Mouse (Mus musculus) intestine, embryonic 14.5 days (tissue): ENCODE measurements at regions not wholly inside any gene's neighbourhood (a gene's known extent, or its start where the extent isn't known, plus 50 kb on each side); places are given as distances from the start of the nearest gene placed in this dataset.

Experiments
- ATAC-seq: fragments of 200-750 bp; cut with Nextera tagmentation; replicated peaks from 2 replicates; pipeline ENCODE4 v1.8.0; 2017; ENCODE audit warnings: low read depth, moderate number of reproducible peaks, moderate TSS enrichment, moderate library complexity; ENCODE audit not compliant: low FRiP score, low TSS enrichment
- DNase-seq: peaks from one replicate; pipeline ENCODE4 v3.0.0-alpha.2; 2018; ENCODE audit warnings: low spot score
- H3K27ac ChIP-seq: fragments of 300-500 bp; sonication (generic); 2 replicates; pipeline ENCODE4 v1.5.1; 2014; ENCODE audit warnings: low read depth, mild to moderate bottlenecking, control low read depth
- H3K27me3 ChIP-seq: fragments of 300-500 bp; sonication (generic); replicated peaks from 2 replicates; pipeline ENCODE4 v1.6.1; 2014; ENCODE audit warnings: low read length, control low read depth; ENCODE audit not compliant: control insufficient read depth, insufficient read depth
- H3K36me3 ChIP-seq: fragments of 300-500 bp; sonication (generic); 2 replicates; pipeline ENCODE4 v1.6.1; 2014; ENCODE audit warnings: low read length, control low read depth; ENCODE audit not compliant: control insufficient read depth, insufficient read depth
- H3K4me1 ChIP-seq: fragments of 300-500 bp; sonication (generic); replicated peaks from 2 replicates; pipeline ENCODE4 v1.6.1; 2014; ENCODE audit warnings: low read length, control low read depth, mixed read lengths; ENCODE audit not compliant: control insufficient read depth, insufficient read depth
- H3K4me2 ChIP-seq: fragments of 300-500 bp; sonication (generic); 2 replicates; pipeline ENCODE4 v1.6.1; 2014; ENCODE audit warnings: low read length
- H3K4me3 ChIP-seq: fragments of 300-500 bp; sonication (generic); 2 replicates; pipeline ENCODE4 v1.5.1; 2014; ENCODE audit warnings: low read depth, low read length, control low read depth, mixed read lengths
- H3K9ac ChIP-seq: fragments of 300-500 bp; sonication (generic); 2 replicates; pipeline ENCODE4 v1.6.1; 2014; ENCODE audit warnings: mild to moderate bottlenecking, low read length
- H3K9me3 ChIP-seq: fragments of 300-500 bp; sonication (generic); 2 replicates; pipeline ENCODE4 v1.6.1; 2016; ENCODE audit warnings: low read length, control low read depth; ENCODE audit not compliant: control insufficient read depth
- WGBS: fragments of 180-500 bp; shearing (Covaris S2); extraction: QIAGEN DNeasy Blood & Tissue Kit; methylation state at CpG from one replicate; pipeline ENCODE4 v1.1.7; 2014; 5-methylcytosine and 5-hydroxymethylcytosine counted together

DNA sequence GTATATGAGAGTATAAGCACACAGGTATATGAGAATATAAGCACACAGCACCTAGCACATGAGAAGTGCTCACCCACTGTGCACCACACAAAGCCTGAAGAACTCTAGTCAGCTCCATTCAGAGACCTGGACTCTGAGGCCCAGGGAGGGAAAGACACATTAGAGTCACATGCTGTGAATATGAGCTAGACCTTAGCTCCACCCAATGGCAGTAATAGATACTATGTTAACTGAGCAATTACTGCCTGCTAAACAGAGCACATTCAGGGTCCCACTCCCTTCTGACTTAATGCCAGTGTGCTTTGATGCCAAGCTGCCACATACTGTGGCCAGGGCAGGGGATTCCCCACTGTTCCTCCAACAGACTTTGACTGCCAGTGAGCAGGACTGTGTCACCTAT, 89.2 kb downstream of the Gm26897 start:
- Histone ChIP-seq H3K27me3 (no peaks in the 10 kb centered on the region), H3K36me3 (no peaks in the 10 kb centered on the region), H3K4me2 (no peak overlapping the region), H3K27ac (peak overlapping the region; percentile 57), H3K9ac (no peak overlapping the region), H3K4me1 (peaks cover 26% of the 10 kb centered on the region), H3K4me3 (no peak overlapping the region), H3K9me3 (no peaks in the 10 kb centered on the region)
- no peak for DNase-seq
- ATAC-seq: no peak

DNA sequence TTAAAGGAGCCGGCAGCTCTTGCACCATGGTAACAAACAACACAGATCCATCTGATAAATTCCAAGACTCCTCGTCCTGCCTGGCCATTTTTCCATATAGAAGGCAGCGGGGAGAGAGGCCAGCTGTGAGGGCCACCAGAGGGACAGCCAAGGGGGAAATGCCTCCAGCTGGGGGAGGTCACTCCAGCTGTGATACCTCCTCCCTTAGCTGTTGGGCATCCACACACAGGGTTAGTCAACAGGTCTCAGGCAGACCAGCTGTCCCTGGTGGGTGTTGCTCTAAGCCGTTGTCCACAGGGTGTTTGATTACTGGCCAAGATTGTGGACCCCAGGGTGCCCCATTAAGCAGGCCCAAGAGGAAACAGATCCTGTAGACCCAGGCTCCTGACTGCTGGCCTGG, 89.7 kb downstream of the Gm26897 start:
- Histone ChIP-seq H3K9me3 (no peaks in the 10 kb centered on the region), H3K27me3 (no peaks in the 10 kb centered on the region), H3K36me3 (no peaks in the 10 kb centered on the region), H3K4me1 (peaks cover 26% of the 10 kb centered on the region), H3K9ac (no peak overlapping the region), H3K4me3 (no peak overlapping the region), H3K4me2 (no peak overlapping the region), H3K27ac (peak overlapping the region; percentile 77; the same call in 1 of the 2 replicates)
- ATAC-seq (no peak), DNase-seq (no peak)
- WGBS: 19% methylated on average over 4 of the region's 4 CpGs

DNA sequence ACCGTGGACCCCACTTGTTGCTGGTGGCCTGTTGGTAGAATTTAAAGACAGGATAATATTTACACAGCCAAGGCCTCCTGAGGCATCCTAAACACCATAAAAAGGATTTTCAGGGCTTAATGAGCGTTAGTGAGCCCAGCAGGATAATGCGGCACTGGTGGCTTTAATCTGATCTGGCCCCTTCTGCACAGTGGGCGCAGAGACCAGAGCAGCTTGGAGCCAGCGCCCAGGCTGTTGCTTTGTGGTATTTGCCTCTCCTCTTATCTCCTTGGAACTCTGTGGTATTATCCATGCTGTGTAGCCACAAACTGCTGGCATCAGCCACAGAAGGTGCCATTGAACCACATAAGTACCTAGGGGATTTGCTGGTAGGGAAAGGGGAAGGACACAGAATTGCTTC, 90.1 kb downstream of the Gm26897 start:
- no peak for DNase-seq
- ATAC-seq: no peak
- Histone ChIP-seq H3K9me3 (no peaks in the 10 kb centered on the region), H3K27ac (peak overlapping the region; percentile 77; the same call in 1 of the 2 replicates), H3K4me3 (no peak overlapping the region), H3K36me3 (no peaks in the 10 kb centered on the region), H3K4me2 (no peak overlapping the region), H3K27me3 (no peaks in the 10 kb centered on the region), H3K4me1 (peaks cover 26% of the 10 kb centered on the region), H3K9ac (no peak overlapping the region)
- WGBS: 45% methylated on average over 5 of the region's 5 CpGs

DNA sequence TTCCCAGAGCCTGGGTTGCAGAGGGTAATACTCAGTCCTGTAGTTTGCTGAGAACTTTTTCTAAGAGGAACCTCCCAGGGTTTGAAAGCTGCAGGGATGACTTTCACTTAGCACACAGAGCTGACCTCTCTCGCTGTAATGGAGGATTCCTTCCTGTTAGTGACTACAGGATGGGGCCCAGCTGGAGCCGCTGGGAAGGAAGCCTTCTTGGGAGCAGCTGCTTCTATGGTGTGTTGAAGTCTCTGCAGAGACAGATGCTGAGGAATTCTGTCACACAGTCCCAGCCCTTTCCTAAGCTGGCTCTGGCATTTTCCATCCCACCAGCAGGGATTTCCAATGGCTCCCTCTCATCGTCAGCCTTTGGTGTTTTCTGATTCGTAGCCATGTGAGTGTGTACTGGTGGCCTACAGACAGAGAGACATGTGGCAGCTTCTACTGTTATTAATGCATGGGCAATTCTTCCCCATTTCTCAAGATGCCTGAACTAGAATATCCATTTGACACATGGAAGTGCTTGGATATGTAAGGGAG, 90.9 kb downstream of the Gm26897 start:
- DNase-seq: peak; percentile 62
- ATAC-seq: peak; percentile 71; the same call in 1 of the 2 replicates
- no peaks in the 10 kb centered on the region for H3K36me3 ChIP-seq
- no peak overlapping the region for H3K9ac ChIP-seq
- no peak overlapping the region for H3K4me2 ChIP-seq
- H3K9me3 ChIP-seq: no peaks in the 10 kb centered on the region
- H3K27ac ChIP-seq: peak overlapping the region; percentile 77
- no peaks in the 10 kb centered on the region for H3K27me3 ChIP-seq
- H3K4me1 ChIP-seq: peaks cover 26% of the 10 kb centered on the region
- H3K4me3 ChIP-seq: no peak overlapping the region
- WGBS: 39% methylated on average over 4 of the region's 4 CpGs

DNA sequence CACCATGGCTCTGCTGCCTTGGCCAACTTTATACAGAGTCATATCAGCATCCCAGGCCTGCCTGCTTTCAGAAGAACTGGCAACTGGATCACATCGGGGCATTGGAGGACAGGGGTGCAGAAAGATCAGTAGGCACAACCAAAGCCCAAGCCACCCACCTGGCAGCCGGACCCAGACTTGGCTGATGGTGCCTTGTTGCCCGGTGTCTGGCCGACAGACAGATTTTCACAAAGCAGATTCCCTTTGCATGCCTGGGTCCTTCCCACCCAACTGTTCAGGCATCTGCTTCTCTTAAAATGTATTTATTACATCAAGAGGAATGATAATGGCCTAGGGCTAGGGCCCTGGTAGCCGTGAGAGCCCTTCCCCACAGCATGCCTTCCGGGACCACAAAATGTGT, 96.2 kb downstream of the Gm26897 start:
- no peak overlapping the region for H3K4me3 ChIP-seq
- H3K4me1 ChIP-seq: peaks cover under 1% of the 10 kb centered on the region; the same call in 1 of the 2 replicates
- H3K27ac ChIP-seq: no peak overlapping the region
- H3K27me3 ChIP-seq: no peaks in the 10 kb centered on the region
- H3K9me3 ChIP-seq: no peaks in the 10 kb centered on the region
- WGBS: 75% methylated on average over 6 of the region's 6 CpGs
- H3K9ac ChIP-seq: no peak overlapping the region
- no peaks in the 10 kb centered on the region for H3K36me3 ChIP-seq
- ATAC-seq (no peak), DNase-seq (no peak)
- no peak overlapping the region for H3K4me2 ChIP-seq

DNA sequence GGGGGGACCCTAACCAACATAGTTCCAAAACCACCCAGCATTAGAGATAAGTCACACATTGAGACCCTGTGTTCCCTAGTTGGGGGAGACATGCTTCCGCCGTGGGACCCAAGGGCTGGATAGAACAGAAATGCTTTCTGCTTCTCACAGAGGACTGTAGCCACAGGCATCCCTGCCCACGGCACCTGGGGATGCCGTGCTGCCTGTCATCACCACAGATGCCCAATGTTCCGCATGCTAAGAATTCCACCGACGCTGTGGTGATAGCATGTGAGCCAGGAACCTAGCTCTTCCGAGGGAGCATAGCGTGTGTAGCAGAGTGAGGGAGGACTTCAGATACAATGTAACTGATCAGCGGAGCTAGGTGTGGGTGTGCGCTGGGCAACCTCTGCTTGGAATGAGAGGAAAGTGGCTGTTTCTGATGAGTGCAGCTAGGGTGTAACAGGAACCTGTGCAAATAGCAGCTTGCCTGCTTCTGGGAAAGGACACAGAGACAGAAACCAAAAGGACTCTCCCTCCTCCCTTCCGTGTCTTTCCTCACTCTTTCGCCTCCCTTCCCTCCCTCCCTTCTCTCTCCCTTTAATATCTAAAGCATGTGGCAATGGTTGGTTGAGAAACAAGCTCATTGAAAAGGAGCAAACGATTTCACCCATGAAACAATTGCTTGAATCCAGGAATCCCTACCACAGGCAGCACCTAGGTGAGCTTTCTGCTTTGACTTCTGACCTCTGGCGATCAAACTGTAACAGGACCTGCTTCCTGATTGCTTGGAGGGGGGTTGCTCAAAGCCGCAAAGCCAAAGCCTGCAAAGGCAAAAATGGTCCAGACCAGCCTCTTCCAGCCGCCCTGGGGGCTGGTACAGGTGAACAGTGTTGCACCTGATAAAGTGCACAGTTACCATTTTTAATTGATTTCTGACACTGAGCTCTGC, 102.3 kb downstream of the Gm26897 start:
- no peak overlapping the region for H3K27ac ChIP-seq
- WGBS: 54% methylated on average over 17 of the region's 17 CpGs
- no peaks in the 10 kb centered on the region for H3K27me3 ChIP-seq
- ATAC-seq (no peak), DNase-seq (no peak)
- no peaks in the 10 kb centered on the region for H3K4me1 ChIP-seq
- H3K36me3 ChIP-seq: no peaks in the 10 kb centered on the region
- no peak overlapping the region for H3K4me2 ChIP-seq
- H3K9ac ChIP-seq: no peak overlapping the region
- H3K4me3 ChIP-seq: no peak overlapping the region
- no peaks in the 10 kb centered on the region for H3K9me3 ChIP-seq

DNA sequence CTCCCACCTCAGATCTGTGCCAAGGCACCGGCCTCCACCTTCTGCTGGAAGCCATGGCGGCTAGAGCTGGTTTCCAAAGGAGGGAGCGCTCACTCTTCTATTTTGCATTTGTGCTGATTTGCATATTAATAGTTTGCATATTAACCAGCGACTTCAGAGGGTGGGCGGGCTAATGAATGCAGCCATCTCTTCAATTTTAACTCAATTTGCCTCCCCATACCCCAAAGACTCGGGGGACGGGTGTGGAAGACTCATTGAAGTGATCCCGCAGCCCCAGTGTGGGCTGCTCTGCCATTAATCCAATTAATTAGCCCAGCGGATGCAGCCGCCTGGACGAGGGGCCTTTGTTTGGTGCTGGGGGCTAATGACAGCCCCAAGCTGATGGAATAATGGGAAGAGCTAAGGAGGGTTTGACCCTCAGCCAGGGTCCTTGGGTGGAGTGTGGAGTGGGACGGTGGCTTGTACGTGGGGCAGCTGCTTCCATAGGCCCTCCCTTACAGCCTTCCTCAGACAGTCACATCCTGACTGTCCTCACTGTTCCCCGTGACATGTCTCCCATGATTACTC, 103.0 kb downstream of the Gm26897 start:
- Histone ChIP-seq H3K9ac (no peak overlapping the region), H3K4me2 (no peak overlapping the region), H3K27me3 (no peaks in the 10 kb centered on the region), H3K27ac (no peak overlapping the region), H3K36me3 (no peaks in the 10 kb centered on the region), H3K4me1 (no peaks in the 10 kb centered on the region), H3K4me3 (no peak overlapping the region), H3K9me3 (no peaks in the 10 kb centered on the region)
- 46% methylated on average over 14 of the region's 14 CpGs for WGBS
- DNase-seq: no peak
- ATAC-seq: no peak

DNA sequence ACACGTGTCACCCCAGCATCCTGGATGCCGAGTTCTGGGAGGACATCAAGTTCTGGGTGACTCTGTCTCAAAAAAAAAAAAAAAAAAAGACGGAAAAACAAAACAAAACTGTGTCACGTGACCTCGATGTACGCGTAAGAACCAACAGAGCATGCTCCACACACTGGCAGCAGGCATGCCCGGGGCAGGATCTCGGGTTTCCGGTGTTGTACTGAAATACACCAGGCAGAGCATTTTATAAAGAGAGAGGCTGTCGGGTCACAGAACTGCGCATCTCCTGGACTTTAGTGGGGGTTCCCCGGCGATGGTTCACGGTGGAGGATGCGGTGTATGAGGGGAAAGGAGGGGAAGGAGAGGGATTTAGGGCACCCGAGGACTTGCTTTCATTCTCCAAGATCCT, 108.7 kb downstream of the Gm26897 start:
- Histone ChIP-seq H3K4me2 (peak overlapping the region; percentile 26), H3K27me3 (no peaks in the 10 kb centered on the region), H3K9me3 (no peaks in the 10 kb centered on the region), H3K4me1 (no peaks in the 10 kb centered on the region), H3K27ac (no peak overlapping the region), H3K36me3 (no peaks in the 10 kb centered on the region), H3K9ac (no peak overlapping the region), H3K4me3 (no peak overlapping the region)
- no peak for ATAC-seq
- 47% methylated on average over 17 of the region's 17 CpGs for WGBS
- DNase-seq: no peak
